Mouse (Mus musculus): ENCODE results near the gene Opcml.

DNA sequence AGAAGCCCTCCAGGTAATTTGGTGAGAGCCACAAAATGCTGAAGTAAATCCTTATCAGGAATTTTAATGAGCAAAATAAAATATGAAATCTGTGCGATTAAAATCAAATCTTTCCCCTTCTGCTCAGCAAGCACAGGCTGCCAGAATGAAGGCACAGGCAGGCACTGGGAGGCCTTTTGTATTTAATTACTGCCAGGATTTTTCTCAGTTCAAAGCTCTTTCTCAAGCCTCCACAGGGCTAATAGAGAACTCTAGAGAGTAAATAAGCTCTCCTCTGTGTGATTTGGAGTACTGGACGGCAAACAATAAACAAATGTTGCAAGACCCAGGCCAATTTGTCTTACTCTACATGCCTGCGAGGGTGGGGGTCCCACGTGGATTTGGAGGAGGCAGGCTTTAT lies 208.2 kb downstream of the Opcml start:
- TF ChIP-seq CTCF (IDR thresholded peaks at IDR 0.05; ENCODE audit: control insufficient read depth, insufficient read depth, low read length) (no peak), POLR2A (IDR thresholded peaks at IDR 0.05; ENCODE audit: borderline replicate concordance, control insufficient read depth, low read depth, low read length) (no peak)
